Mouse (Mus musculus): Measurements from ENCODE around the gene Cd59b. TPM values are rescaled to one million over a fixed set of nuclear protein-coding genes. Genes with fewer than 3 reads are reported as not detected.
"Not testable (repeated sequence)": the region's sequence is repeated elsewhere in the genome, so short reads cannot be mapped to it uniquely, and the experiment has no call there.

Gene Cd59b
- polyA plus RNA-seq, 2 experiments from 2014 or later = 1.4 TPM; not detected in 1

DNA sequence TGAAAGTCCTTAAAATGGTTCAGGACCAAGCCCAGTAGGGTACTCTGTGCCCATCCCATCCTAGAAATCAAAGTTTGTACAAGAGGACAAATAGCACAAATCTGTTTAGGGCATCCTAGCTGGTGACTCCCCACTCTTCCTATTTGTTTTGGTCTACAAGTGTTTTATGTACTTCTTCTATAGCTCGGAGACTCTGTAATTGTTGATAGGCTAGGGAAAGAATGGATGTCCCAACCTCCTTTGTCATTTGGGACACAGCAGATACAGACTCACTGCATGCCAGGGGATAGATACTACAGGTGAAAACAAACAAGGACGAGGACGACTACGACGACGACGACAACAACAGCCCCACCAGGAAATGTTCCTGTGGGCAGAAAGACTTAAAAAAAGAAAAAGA, 1.2 kb upstream of the Cd59b start, which contains the start of gene Gm10799:
Gene Gm10799 (minus strand): TSS at position 101 of the 400 bp plus-strand sequence.
- not testable (repeated sequence) for ATAC-seq

DNA sequence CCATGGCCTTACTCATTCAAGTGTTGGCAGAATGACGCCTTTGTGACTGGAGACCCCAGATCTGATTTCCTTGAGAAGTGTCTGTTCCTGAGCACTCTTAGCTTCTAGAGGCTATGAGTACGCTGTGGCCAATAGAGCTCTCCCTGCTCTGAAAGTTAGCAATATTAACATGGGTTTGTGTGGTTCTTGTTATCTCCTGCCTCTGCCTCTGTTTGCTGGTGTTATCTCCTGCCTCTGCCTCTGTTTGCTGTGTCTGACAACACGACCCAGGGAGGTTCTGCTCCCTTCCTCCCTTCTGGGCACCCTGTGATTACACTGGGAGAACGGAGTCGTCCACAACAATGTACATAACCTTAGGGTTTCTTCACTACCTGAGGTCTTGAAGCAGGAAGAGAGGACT, 8.6 kb downstream of the Cd59b start:
- not testable (repeated sequence) for ATAC-seq

DNA sequence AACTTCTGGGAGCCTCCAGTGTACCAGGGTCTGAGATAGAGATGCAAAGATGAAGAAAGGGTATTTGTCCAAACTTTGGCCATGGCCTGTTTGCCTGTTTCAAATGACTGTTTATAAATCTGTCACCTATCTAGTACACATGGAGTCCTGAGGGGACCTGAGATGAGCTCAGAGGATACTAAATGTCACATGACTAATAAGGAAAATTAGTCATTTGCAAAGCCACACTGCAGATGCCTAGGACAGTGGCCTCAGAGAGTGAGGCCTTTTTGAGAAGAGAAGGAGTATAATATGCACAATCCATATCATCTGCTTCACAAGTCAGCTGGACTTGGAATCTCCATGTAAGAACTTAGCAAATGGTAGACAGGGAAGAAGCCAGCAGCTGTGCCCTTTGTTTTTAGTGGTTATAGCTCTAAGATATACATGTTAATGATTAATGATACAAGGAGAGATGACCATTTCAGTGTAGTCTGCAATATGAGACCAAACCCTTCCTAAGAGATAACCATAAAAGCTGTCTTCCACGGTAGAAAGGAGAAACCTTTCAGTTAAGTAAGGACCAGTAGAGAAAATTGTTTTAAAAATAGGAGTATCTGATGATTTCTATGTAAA, 11.9 kb downstream of the Cd59b start:
- ATAC-seq = not testable (repeated sequence)

DNA sequence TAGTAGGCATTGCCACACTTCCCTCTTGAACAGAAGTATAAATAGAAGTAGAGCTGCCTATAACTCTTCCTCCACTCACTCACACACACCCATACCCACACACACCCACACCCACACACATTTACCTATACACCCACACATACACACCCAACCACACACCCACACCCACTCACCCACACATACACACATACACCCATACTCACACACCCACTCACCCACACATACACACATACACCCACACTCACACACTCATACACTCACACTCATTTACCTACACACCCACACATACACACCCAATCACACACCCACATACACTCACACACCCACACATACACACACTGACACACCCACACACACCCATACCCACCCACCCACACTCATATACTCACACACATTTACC, 12.8 kb downstream of the Cd59b start:
- no peak for ATAC-seq

DNA sequence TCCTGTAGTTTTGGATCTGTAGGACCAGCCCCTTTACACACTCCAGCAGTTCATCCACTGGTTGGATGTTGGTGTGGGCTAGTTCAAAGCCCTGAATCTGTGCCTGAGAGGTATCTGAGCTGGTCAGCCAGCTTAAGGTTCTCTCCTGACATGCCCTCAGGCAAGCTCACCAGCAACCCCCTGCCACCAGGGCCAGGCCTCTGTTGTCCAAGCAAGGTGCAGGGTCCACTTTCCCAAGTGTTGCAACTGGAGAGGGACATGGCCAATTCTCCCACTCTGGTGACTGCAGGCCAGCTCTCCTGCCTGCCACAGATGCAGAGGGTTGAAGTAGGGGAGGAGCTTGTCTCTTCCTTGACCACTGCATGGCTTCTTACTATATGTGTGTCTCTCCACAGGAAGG, 14.4 kb downstream of the Cd59b start:
- not testable (repeated sequence) for ATAC-seq

DNA sequence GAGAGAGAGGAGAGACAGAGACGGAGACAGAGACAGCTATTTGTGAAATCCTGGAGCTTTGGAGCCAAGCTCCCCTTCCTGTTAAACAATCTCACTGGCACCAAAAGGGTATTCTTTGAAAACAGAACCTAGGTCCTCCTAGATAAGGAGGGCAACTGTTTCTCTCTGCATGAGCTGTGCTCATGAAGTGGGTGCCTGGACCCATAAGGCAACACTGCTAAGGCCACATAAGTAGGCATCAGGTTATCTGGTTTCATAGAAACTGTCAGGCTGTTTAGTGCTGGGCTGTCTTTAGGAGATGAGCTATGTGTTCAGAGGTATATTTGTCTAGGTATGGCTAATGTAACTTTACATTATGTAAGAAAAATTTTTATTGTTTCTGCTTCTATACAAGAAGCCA, 17.9 kb downstream of the Cd59b start:
- ATAC-seq = not testable (repeated sequence)

DNA sequence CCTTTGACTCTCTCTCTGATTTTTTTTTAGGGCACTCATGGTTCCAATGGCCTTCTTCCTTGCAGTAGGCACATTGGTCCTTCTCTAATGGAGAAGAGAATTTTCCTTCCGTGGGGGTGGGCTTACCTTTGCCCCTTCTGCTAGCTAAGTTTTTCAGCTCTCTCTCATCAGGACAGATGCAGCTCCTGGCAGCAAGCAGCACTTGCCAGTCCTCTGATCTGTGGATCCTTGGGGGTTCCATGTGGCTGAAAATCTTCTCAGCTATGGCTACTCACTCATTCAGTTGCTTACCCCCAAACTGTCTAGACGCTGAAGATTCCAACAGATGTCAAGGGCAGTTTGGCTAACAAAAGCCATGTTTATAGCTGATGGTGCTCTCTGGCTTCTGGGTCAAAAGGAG, 23.7 kb downstream of the Cd59b start:
- ATAC-seq = no peak

DNA sequence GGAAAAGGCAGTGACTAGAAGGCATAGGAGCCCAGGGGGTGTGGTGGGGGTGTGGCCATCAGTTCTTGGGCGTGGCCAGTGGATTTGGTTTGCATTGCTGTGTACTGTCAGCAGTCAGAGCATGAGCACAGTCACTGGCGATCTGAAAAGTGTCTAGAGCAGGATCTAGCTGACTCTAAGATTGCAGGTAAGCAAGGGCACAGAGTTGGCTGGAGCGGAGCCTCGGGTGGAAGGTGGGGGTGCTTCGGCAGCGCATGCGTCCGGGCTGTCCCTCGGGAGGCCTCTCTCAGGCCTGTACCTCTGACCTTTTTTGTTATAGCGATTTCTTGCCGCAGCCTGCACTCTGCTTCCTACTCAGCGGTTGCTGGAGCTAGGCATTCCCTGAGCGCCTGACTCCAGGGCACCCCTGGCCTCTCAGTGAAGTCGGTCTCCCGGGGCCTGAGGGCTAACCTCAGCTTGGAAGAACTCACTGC, 26.1 kb downstream of the Cd59b start, which contains the start of gene Cd59a:
Gene Cd59a (plus strand): TSS at position 61 of the 473 bp plus-strand sequence.
- peak; percentile 62 for ATAC-seq

DNA sequence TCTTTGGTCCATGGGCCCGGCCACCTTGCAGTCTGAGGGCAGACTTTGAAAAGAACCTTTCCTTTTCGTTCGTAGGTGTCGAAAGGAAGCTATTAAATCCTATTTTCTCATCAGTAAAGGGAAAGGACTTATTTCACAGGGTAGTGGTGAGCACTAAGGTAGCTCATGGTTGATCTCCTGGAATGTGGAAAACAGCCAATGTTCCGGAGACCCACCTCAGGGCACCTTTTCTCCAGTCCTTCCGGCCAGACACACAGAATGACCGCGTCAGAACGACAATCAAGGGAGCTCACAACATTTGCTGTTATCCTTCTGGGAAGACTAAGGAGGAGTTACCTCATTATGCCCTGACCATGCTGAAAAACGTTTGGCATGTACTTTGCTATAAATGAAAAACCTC, 26.6 kb downstream of the Cd59b start:
- no peak for ATAC-seq

DNA sequence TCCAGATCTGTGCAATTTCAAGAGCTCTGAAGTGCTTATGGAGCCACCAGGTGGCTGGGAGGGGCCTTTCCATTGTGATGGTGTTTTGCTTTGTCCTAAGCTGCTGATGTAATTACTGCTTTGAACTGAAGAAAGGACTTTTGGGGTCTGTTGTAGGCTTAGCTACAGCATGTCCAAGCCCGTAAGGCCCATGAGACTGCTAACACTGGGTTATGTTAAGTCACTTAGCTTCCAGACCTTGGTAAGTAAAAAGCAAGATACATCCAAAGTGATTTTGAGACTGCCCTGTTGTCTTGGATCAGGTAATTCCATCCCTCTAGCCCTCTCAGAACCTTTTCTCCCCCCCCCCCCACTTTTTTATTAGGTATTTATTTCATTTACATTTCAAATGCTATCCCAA, 27.1 kb downstream of the Cd59b start:
- not testable (repeated sequence) for ATAC-seq

DNA sequence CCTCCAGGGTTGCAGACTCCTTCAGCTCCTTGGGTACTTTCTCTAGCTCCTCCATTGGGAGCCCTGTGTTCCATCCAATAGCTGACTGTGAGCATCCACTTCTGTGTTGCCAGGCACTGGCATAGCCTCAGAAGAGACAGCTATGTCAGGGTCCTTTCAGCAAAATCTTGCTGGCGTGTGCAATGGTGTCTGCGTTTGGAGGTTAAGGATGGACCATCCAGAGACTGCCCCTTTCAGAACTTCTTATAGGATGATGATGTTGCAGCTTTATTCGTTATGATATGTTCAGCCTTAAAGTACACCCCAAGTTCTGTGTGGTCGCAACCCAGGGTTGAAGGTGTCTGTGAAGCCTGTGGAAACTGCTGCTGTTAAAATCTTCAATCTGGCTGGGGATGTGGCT, 27.7 kb downstream of the Cd59b start:
- ATAC-seq = not testable (repeated sequence)

DNA sequence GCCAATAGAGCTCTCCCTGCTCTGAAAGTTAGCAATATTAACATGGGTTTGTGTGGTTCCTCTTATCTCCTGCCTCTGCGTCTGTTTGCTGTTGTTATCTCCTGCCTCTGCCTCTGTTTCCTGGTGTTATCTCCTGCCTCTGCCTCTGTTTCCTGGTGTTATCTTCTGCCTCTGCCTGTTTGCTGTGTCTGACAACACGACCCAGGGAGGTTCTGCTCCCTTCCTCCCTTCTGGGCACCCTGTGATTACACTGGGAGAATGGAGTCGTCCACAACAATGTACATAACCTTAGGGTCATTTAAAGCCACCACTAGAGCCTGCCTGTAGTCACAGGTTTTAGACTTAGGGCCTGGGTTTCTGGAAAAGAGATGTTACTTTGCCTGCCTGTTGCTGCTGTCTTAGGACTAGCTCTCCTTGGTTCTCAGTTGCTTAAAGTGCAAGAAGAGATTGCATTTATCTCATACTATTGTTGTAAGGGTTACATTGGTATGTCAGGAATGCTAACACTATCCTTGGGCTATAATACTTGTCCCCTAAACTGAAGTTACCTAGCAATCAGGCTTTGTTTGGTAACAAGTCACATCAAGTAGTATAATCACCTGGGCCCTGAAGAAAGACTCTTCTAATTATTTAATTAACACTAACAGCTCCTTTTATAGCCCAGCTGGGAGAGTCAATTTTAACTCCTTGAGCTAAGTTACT, 29.0 kb downstream of the Cd59b start:
- no peak for ATAC-seq

DNA sequence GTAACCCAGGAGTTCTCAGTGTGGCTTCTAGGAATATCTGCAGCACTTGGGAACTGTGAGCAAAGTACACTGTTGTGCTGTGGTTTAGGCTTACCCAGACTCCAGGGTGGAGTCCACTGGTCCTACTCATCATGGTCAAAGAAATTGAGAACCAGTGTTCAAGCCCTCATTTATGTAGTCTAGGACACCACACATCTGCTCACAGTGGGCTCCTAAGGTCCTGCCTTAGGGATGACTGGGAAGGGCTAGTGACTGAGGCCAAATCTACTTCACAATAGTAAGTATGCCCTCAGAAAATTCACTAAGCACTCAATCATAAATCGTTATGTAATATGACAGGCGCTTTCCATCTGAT, 29.6 kb downstream of the Cd59b start:
- no peak for ATAC-seq

DNA sequence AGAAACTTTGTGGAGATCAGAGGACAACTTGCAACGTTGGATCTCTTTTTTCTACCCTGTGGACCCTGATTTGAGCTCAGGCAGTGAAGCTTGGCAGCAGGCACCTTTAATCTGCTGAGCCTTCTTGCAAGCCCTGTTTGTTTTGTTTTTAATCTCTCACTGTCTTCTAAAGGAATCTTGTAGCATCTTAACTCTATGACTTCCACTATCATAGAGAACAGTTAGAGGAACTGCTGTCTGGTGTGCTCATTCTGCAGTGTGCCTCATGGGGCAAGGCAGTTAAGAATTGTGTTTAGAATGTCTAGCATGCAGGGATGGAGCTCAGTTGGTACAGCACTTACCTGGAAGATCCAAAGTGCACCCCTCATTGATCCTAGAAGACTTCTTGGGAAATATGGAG, 30.3 kb downstream of the Cd59b start:
- no peak for ATAC-seq

DNA sequence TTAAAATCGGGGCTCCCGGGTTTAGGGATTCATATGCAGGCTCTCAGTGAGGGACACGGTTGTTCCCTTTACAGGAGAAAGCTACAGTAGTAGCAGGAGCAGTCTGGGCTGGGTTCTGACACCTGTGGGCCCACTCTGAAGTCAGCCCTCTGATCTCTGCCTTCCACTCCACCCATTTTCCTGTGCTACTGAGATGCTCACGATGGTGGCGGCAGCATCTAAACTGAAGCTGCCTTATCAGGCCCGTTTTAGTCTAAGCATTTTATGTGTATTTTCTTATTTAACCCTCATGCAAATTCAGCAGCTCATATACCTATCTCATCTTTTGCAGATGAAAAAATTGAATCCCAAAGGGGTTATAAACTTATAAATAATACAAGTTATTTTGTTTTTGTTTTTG, 35.2 kb downstream of the Cd59b start:
- ATAC-seq = no peak

DNA sequence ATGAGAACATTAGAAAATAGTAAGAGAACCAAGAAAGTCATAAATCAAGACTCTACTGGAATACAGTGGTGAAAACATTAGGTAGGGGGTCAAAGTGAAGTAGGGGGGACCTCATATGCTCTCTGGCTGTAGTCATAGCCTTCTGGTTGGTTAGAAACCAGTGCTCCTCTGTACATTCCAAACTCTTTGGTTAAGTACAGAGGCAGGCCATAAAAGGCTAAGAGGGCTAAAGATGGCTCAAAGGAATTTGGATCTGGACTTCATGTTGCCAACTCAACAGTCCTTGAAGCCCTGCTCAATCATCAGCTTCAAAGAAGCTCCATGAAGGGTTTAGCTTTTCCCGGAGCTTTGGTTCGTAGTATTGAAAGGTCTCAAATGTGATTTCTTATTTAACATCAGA, 39.4 kb downstream of the Cd59b start:
- not testable (repeated sequence) for ATAC-seq

DNA sequence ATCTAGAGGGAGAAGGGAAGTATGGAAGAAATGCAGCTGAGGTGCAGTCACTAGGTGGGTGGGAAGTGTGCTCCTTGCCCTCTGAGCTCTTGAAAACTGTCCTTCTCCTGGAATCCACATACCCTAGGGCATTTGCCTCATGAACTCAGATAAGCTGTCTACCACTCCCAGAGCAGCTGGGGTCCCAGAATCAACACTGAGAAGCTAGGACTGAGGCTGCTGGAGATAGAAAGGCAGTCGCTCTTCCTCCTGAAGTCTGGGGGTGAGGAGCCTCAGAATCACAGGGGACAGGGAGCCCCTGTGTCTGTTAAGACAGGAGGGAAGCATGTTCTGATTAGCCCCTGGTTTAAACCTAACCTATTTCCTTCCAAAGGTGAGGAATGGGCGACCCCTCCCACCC, 39.9 kb downstream of the Cd59b start:
- no peak for ATAC-seq

DNA sequence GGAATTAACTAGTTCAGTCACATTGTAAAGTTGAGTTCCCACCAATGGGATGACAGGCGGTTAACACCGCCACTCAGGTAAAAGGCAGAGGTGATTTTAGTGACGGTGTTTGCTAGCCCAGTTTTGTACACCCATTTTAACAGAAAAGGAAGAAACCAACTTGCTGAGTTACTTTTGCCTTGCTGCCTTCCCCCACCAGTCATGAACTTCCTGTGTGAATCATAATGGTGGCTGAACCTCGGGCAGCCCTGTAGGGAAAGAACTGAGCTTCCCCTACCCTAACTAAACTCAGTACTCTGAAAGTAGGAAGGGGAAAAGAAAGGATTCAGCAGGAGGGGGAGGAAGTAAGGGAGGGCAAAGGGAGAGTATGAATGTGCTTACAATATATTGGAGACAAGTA, 40.4 kb downstream of the Cd59b start:
- ATAC-seq = no peak

DNA sequence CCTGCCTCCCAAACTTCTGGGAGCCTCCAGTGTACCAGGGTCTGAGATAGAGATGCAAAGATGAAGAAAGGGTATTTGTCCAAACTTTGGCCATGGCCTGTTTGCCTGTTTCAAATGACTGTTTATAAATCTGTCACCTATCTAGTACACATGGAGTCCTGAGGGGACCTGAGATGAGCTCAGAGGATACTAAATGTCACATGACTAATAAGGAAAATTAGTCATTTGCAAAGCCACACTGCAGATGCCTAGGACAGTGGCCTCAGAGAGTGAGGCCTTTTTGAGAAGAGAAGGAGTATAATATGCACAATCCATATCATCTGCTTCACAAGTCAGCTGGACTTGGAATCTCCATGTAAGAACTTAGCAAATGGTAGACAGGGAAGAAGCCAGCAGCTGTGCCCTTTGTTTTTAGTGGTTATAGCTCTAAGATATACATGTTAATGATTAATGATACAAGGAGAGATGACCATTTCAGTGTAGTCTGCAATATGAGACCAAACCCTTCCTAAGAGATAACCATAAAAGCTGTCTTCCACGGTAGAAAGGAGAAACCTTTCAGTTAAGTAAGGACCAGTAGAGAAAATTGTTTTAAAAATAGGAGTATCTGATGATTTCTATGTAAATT, 41.6 kb downstream of the Cd59b start:
- not testable (repeated sequence) for ATAC-seq

DNA sequence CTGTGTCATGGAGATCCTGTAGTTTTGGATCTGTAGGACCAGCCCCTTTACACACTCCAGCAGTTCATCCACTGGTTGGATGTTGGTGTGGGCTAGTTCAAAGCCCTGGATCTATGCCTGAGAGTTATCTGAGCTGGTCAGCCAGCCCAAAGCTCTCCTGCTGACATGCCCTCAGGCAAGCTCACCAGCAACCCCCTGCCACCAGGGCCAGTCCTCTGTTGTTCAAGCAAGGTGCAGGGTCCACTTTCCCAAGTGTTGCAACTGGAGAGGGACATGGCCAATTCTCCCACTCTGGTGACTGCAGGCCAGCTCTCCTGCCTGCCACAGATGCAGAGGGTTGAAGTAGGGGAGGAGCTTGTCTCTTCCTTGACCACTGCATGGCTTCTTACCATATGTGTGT, 43.9 kb downstream of the Cd59b start:
- ATAC-seq = not testable (repeated sequence)

DNA sequence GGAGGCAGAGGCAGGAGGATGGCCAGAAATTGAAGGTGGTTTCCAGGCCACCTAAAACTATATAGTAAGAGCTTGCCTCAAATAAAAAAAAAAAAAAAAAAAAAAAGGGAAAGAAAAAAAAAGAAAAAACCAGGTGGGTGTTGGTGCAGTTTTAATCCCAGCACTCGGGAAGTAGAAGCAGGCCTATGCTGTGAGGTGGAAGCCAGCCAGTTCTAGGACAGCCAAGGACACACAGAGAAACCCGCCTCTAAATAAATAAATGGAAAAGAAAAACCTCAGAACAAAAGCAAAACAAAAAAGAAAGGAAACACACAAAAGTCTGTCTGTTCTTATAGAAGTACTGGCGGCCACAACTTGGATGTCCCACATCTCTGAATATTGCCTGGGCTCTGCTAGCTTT, 45.2 kb downstream of the Cd59b start:
- no peak for ATAC-seq

DNA sequence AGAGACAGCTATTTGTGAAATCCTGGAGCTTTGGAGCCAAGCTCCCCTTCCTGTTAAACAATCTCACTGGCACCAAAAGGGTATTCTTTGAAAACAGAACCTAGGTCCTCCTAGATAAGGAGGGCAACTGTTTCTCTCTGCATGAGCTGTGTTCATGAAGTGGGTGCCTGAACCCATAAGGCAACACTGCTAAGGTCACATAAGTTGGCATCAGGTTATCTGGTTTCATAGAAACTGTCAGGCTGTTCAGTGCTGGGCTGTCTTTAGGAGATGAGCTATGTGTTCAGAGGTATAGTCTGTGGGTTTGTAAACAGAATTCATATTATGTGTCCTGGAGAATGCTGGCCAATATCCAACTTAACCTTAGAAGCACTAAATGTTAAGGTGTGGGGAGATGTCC, 47.5 kb downstream of the Cd59b start:
- not testable (repeated sequence) for ATAC-seq

DNA sequence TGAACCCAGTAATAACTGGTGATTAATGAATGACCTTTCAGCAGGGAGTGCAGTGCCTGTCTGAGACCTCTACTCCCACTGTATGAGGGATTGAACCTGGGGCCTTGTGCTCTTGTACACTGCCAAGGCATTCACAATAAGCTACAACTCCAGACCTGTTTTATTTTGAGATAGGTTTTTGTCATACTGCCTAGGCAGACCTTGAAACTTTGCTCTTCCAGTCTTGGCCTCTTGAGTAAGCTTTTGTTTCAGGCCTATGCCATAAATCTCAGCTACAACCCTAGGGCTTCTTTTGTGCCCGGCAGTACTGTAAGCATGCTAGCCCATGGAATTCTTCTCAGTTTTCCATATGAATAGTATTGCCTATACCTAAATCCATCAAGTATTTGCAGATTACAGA, 49.4 kb downstream of the Cd59b start:
- ATAC-seq = no peak

DNA sequence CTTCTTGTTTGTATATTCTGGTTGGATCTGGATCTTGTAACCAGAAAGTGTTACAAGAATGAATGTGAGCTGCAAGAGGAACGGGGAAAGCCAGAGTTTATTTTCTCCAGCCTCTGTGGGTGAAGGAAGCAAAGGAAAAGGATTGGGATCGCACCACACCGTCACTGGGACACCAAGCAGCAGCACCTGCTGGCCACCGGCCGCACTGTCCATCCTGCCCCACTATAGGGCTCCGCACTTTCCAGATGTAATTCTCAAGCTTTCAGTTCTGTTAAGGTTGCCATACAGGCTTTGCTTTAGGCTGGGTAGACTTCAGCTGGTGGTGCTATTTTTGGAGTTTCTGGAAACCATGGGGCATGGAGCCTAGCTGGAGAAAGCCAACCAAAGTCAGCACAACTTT, 50.7 kb downstream of the Cd59b start:
- no peak for ATAC-seq
